Mouse (Mus musculus) urinary bladder, postnatal 25 days (tissue): Measurements from ENCODE around the gene Speer4d.
"Not testable (repeated sequence)": the region's sequence is repeated elsewhere in the genome, so short reads cannot be mapped to it uniquely, and the experiment has no call there.

ENCODE experiments used
- DNase-seq: peaks from one replicate; pipeline ENCODE4 v3.0.0; 2022; ENCODE audit warnings: low spot score

The Speer4d gene

GRCm38 (mm10) chr5:15618764-15619163 is at the start of gene Speer4d:
Gene Speer4d (plus strand): TSS chr5:15619064.
- not testable (repeated sequence) for DNase-seq

GRCm38 (mm10) chr5:15573735-15574134 is 45.1 kb upstream of the Speer4d start:
- not testable (repeated sequence) for DNase-seq

DNA sequence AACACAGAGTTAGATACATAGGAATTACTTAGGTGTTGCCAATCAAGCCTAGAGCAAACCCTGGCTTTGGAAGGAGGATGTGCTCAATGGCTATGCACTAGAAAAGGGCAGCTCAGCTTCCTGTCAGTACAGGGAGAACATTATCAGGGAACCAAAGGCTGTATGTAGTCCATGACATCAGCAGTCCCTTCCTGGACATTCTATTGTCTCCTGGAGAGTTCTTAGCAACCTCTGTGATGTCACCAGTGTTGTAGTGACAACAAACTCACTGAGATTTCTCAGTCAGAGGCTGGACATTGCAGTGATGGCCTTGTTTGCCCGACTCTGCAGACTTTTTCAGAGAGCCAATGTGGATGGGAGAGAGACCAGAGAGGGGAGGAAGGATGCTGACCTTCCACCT is 41.8 kb upstream of the Speer4d start, which contains the start of gene Gm21083:
TSS of gene Gm21083 (plus strand) at position 301 of the 400 bp plus-strand sequence.
- DNase-seq: not testable (repeated sequence)

GRCm38 (mm10) chr5:15586351-15586750 is 32.5 kb upstream of the Speer4d start:
- DNase-seq: peak; percentile 14

DNA sequence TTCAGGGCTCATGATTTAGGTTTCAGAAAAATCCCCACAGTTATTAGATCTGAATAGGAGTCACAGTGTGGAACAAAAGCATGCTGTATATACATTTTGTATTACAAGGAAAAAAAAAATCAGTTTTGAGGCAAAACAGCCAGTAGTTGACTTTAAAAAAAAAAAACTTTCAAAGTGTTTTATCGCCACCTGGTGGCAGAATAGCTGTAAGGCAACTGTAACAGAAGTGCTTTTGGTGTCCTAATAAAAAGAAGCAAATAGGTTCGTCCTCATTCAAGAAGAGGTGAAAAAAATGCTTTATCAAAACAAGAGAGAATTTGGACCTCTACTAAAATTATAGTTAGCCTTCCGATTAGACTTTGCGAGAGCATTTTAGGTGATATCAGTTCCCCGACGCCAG is 30.6 kb upstream of the Speer4d start:
- DNase-seq: not testable (repeated sequence)

- DNase-seq: not testable (repeated sequence)
Measured at GRCm38 (mm10) chr5:15590635-15591034, 28.2 kb upstream of the Speer4d start.

DNA sequence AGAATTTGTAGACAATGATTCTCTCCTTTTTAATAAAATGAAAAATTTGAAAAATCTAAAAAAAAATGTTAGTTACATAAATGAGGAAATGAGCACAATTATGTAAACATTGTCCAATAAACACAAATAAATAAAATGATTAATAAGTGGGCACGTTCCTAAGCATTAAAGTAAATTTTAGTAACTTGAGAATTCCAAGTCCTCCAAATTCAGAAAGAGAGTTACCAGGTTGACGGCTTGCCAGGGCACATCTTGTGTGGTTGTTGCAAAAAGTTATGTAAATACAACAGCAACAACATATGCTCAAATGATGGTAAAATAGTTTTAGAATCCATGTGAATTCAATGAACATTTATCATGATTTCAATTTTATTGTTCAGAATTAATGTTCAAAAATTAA is 27.3 kb upstream of the Speer4d start:
- DNase-seq: not testable (repeated sequence)

DNA sequence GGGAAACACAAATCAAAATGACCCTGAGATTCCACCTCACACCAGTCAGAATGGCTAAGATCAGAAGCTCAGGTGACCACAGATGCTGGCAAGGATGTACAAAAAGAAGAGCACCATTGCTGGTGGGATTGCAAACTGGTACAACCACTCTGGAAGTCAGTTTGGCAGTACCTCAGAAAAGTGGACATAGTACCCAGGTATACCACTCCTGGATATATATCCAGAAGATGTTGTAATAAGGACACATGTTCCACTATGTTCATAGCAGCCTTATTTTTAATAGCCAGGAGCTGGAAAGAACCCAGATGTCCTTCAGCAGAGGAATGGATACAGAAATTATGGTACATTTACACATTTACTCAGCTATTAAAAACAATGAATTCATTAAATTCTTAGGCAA is 20.0 kb upstream of the Speer4d start:
- not testable (repeated sequence) for DNase-seq

DNA sequence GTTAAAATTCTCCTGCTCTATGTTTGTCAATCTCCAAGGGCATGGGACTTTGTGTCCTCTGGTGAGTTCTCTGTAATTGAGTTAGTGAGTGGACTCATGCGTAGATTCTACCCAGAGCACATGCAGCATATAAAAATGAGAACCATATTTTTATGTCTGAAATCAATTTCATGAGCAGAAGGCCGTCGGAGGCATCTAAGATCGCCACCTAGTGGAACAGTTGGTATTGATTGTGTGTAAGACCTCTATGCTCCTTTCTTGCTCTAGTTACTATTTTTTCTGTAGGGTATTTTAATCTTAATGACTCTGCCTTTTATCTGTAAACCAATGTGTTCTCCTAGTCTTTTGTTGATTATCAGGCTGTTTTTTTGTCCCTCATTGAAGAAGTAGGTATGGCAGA is 18.5 kb upstream of the Speer4d start:
- DNase-seq: not testable (repeated sequence)

DNA sequence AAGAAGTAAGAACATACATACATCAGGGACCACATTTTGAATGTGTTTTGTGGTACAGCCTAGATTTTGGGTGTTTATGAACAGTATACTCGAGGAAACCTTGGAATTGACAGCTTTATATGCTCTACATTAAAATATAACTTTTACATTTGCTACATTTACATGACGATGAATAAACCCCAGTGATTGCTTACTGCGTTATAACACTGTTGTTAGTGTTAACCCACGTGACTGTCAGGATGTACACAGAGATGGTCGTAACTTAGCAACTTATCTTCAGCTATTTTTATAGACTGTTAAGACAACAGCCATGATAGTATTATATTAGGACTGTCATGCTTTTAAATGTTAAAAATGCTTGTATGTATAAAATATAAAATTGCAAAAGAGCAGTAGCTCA is 17.4 kb upstream of the Speer4d start:
- DNase-seq: not testable (repeated sequence)

- DNase-seq: not testable (repeated sequence)
Measured at GRCm38 (mm10) chr5:15601960-15602359, 16.9 kb upstream of the Speer4d start.

DNA sequence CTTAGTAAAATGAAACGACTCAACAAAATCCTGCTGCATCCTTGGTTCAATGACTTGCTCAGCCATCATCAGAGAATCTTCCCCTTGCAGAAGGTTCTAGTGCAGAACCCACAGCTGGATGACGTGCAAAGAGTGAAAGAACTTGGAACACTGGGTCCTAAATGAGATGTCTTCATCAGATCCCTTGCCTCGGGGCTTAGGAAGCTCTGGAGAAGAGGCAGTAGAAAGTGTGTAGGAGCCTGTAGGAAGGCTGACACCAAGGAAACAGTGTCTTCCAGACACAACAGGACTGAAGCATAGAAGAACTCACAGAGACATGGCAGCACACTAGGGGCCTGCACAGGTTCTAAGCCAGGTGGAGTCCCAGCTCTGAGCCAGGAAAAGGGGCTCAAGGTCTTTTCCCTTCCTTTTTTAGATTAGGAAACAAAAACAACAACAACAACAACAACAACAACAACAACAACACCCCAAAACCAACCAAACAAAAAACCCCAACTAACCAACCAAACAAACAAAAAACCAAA is 16.4 kb upstream of the Speer4d start:
- not testable (repeated sequence) for DNase-seq

DNA sequence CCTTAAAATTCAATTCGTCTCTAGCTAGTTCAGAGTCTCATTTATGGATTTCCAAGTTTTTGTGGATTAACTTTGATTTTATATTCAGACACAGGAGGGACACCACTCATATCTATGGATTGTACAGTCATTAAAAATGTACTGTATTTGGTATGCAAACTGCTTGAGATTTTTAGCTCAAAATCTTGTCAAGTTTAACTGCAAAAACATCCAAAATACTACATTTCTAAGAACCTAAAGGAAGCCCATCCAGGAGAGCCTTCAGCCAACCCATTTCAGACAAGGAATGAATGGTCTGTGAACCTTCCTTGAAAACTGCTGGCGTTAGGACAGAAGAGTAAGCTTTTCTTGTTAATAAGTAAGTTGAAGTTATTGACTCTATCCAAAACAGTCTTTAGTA is 15.9 kb upstream of the Speer4d start:
- not testable (repeated sequence) for DNase-seq

DNA sequence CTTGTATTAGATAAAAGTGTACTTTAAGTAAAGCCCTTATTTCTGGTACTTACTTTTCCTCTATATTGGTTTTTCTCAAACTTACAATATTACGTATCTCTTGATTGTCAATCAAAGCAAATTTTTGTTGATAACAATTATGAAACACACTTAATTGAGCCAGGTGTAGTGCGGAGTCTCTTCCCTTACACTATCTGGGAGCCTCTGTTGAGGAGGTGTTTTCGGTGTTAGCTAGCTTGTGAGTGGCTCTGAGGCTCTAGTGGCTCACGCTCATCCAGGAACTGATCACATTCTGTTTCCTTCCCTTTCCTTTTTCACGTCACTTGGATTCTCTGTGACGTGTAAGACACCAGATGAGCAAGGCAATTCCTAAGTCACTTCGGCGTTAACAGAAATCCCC is 15.3 kb upstream of the Speer4d start:
- not testable (repeated sequence) for DNase-seq

DNA sequence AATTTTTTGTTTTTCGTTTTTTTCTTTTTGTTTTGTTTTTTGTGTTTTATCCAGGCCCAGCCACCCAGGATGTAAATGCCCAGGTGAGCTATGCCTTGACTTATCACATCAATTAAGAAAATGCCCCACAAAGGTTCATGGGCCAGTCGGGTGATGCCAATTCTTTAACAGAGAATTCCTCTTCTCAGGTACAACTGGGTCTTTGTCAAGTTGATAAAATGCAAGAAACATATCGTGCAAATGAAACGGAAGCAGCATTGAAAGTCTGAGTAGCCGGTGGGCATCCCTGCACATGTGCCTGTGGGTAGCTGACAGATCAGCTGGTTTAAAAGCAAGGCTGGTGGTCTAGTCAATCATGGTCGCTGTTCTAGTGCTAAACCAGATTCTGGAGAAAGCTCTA is 12.2 kb upstream of the Speer4d start:
- DNase-seq: peak; percentile 12

DNA sequence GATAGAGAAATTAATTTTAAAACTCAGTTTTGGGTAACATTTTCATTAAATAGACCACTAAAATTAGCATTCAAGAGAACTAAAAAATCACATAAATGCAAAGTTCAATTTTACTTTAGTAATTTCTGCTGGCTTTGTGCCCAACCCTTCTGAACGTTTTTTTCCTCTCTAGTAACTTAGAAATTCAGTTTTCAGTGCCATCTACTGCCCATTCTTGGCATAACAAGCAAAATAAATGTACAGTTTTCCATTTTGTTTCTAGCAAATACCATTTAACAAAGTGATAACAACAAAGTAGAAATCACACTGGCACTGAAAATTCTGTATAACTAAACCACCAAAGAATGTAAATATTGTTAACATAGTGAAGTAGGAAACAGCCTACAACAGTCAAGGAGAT is 8.2 kb upstream of the Speer4d start:
- DNase-seq: not testable (repeated sequence)

DNA sequence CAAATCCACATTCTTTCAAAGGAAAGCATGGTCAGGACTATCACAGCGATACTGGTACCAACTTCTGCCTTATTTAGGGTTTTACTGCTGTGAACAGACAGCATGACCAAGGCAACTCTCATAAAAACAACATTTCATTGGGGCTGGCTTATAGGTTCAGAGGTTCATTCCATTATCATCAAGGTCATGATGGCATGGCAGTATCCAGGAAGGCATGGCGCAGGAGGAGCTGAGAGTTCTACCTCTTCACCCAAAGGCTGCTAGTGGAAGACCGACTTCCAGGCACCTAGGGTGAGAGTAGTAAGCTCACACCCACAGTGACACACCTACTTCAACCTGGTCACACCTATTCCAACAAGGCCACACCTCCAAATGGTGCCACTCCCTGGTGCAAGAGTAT is 2.7 kb upstream of the Speer4d start:
- not testable (repeated sequence) for DNase-seq

- DNase-seq: not testable (repeated sequence)
Measured at GRCm38 (mm10) chr5:15628136-15628535, 9.3 kb downstream of the Speer4d start.

DNA sequence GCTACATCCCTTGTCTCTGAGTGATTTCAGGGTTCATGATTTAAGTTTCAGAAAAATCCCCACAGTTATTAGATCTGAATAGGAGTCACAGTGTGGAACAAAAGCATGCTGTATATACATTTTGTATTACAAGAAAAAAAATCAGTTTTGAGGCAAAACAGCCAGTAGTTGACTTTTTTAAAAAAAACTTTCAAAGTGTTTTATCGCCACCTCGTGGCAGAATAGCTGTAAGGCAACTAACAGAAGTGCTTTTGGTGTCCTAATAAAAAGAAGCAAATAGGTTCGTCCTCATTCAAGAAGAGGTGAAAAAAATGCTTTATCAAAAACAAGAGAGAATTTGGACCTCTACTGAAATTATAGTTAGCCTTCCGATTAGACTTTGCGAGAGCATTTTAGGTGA is 11.2 kb downstream of the Speer4d start:
- DNase-seq: not testable (repeated sequence)

- DNase-seq: not testable (repeated sequence)
Measured at GRCm38 (mm10) chr5:15637637-15638036, 18.8 kb downstream of the Speer4d start.

- DNase-seq: not testable (repeated sequence)
Measured at GRCm38 (mm10) chr5:15645707-15646106, 26.8 kb downstream of the Speer4d start.

GRCm38 (mm10) chr5:15652334-15652733 is 33.5 kb downstream of the Speer4d start:
- DNase-seq: not testable (repeated sequence)

GRCm38 (mm10) chr5:15656959-15657358 is 38.1 kb downstream of the Speer4d start, which contains the start of gene 4930572O03Rik:
Gene 4930572O03Rik (minus strand): TSS chr5:15657059.
- not testable (repeated sequence) for DNase-seq

DNA sequence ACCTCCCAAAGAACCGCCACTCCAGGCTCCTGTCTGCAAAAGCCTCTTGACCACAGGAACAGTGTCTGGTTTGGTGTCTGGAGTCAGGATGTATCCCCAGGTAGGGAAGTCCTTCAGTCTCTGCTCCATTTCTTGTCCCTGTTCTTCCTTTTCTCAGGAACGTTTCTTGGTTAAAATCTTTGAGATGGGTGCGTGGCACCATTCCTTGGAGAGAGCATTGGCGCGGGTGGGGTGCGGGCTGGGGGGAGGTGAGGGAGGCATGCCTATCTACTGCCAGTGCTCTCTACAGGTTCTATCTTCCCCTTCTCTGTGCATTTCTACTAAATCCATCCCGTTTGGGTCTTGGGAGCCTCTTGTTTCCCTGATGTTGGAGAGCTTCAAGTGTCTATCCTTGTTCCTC is 45.0 kb downstream of the Speer4d start:
- not testable (repeated sequence) for DNase-seq
